Comparison of ENCODE assay signal across 8 mouse cellular contexts in genomic region chr11:100323578-100323977, GRCm38 (mm10). TPM values are rescaled to one million over a fixed set of nuclear protein-coding genes. Genes with fewer than 3 reads are reported as not detected.
A peak's percentile ranks its signal among the peaks of the same experiment; 100 is the strongest.
DNase-seq lines count a peak whose midpoint lies in the region; ATAC-seq and TF ChIP-seq lines count a peak whose summit lies in the region.
"Had no signal": no experiment of that assay in that cellular context is flagged by ENCODE, and none has a peak within 500 bp of the region (broad histone marks: within the 10 kb centered on the region; RNA-seq: fewer than 3 reads in every experiment).

No protein-coding gene starts in this region.

- no peak overlapping the region for H3K27ac ChIP-seq in left cerebral cortex, adult 2 months
- no peak overlapping the region for H3K27ac ChIP-seq in liver, embryonic 13.5 days

- WGBS in liver, embryonic 13.5 days (ENCODE audit: insufficient replicate concordance): 7% methylated on average over 3 of the region's 3 CpGs

- H3K36me3 ChIP-seq in G1E (replicated peaks): peaks cover 23% of the 10 kb centered on the region
- peaks cover 25% of the 10 kb centered on the region for H3K36me3 ChIP-seq in liver, embryonic 13.5 days

- no peaks in the 10 kb centered on the region for H3K9me3 ChIP-seq in G1E (replicated peaks)
- no peaks in the 10 kb centered on the region for H3K9me3 ChIP-seq in liver, embryonic 13.5 days (replicated peaks)
- H3K9me3 ChIP-seq: megakaryocyte, embryonic 14.5 days had no signal

- H3K4me1 ChIP-seq in G1E (ENCODE audit: insufficient read depth, low read depth, low read length): peaks cover 20% of the 10 kb centered on the region
- H3K4me1 ChIP-seq in liver, embryonic 13.5 days (replicated peaks): peaks cover 20% of the 10 kb centered on the region

- intact Hi-C loops in left cerebral cortex, adult 2 months (cut with DNase I): loop anchor here (2.0 kb wide), 1 partner anchor 29 kb away; no protein-coding TSS in a partner anchor

- ATAC-seq in G1E (ENCODE audit: extremely low read depth, insufficient number of reproducible peaks, low FRiP score, poor library complexity, severe bottlenecking): no peak
- ATAC-seq in liver, embryonic 13.5 days (ENCODE audit: low read depth): no peak

- peak; percentile 47 to 54 for DNase-seq in left cerebral cortex, adult 2 months (ENCODE audit: extremely low spot score in 1 of 2, low spot score in 2 of 2)
- DNase-seq in left cerebral cortex, adult 11 months (ENCODE audit: low spot score): no peak
- DNase-seq in G1E (ENCODE audit: low spot score): peak; percentile 26
- DNase-seq in adrenal gland, postnatal 36 days: peak; percentile 58 to 71
- DNase-seq in fibroblast of lung, adult 2 months (ENCODE audit: low read depth): peak; percentile 41
- peak; percentile 52 for DNase-seq in liver, embryonic 13.5 days
- peak; percentile 31 for DNase-seq in spleen, adult 12 weeks (ENCODE audit: low spot score)

- H3K4me2 ChIP-seq in liver, embryonic 13.5 days: no peak overlapping the region

- H3K9ac ChIP-seq in liver, embryonic 13.5 days: no peak overlapping the region

- no peak overlapping the region for H3K4me3 ChIP-seq in left cerebral cortex, adult 2 months
- no peak overlapping the region for H3K4me3 ChIP-seq in G1E (ENCODE audit: low read depth, low read length)
- H3K4me3 ChIP-seq in liver, embryonic 13.5 days (replicated peaks): no peak overlapping the region
- H3K4me3 ChIP-seq: megakaryocyte, embryonic 14.5 days had no signal

- peaks cover 8% of the 10 kb centered on the region; the same call in 1 of the 2 replicates for H3K27me3 ChIP-seq in G1E (ENCODE audit: insufficient read depth, low read length)
- H3K27me3 ChIP-seq in liver, embryonic 13.5 days: no peaks in the 10 kb centered on the region
- H3K27me3 ChIP-seq: megakaryocyte, embryonic 14.5 days had no signal

- TF ChIP-seq CTCF in left cerebral cortex, adult 2 months (IDR thresholded peaks at IDR 0.05): peak; percentile 81
- peak; percentile 63 for TF ChIP-seq CTCF in G1E (IDR thresholded peaks at IDR 0.05; ENCODE audit: low read depth, low read length)

RNA-seq across cellular contexts. Expression of gene Eif1, which starts 3.9 kb away (rescaled TPM):
- total RNA-seq in left cerebral cortex, adult 2 months (2021): 100 to 1,000 TPM; 746 to 811 TPM
- total RNA-seq in G1E (2014; fragmentation: Nextera tagmentation) (916 and 1,324 TPM in 2 replicates), G1E (2017) (235 and 344 TPM in 2 replicates)
- polyA plus RNA-seq in G1E (2012): 514 and 548 TPM in 2 replicates
- total RNA-seq in adrenal gland, postnatal 36 days (2021): 1,000 to 10,000 TPM; 1,327 to 1,427 TPM
- 1,883 and 1,943 TPM in 2 replicates for polyA plus RNA-seq in liver, embryonic 13.5 days (2015; fragmentation: Nextera tagmentation; extraction: Ambion mirVana)

RNA-seq across cellular contexts. Expression of gene Gast, which starts 10.6 kb away (rescaled TPM):
- not detected for total RNA-seq in left cerebral cortex, adult 2 months (2021)
- total RNA-seq in G1E (2014; fragmentation: Nextera tagmentation) (not detected in 2 replicates), G1E (2017) (not detected in 2 replicates)
- polyA plus RNA-seq in G1E (2012): not detected in 2 replicates
- total RNA-seq in adrenal gland, postnatal 36 days (2021): not detected
- not detected in 2 replicates for polyA plus RNA-seq in liver, embryonic 13.5 days (2015; fragmentation: Nextera tagmentation; extraction: Ambion mirVana)

RNA-seq across cellular contexts. Expression of gene Hap1, which starts 32.4 kb away (rescaled TPM):
- 100 to 1,000 TPM; 150 to 194 TPM for total RNA-seq in left cerebral cortex, adult 2 months (2021)
- not detected in 2 replicates for total RNA-seq in G1E (2014; fragmentation: Nextera tagmentation)
- total RNA-seq in G1E (2017): 0.05 TPM in 1 of 2 replicates, not detected in the other
- not detected in 2 replicates for polyA plus RNA-seq in G1E (2012)
- 10 to 100 TPM; 36.0 to 43.8 TPM for total RNA-seq in adrenal gland, postnatal 36 days (2021)
- 0.37 and 0.50 TPM in 2 replicates for polyA plus RNA-seq in liver, embryonic 13.5 days (2015; fragmentation: Nextera tagmentation; extraction: Ambion mirVana)

RNA-seq across cellular contexts. Expression of gene Krt42, which starts 53.9 kb away (rescaled TPM):
- not detected for total RNA-seq in left cerebral cortex, adult 2 months (2021)
- total RNA-seq in G1E (2014; fragmentation: Nextera tagmentation) (not detected in 2 replicates), G1E (2017) (0.11 TPM in 1 of 2 replicates, not detected in the other)
- not detected in 2 replicates for polyA plus RNA-seq in G1E (2012)
- total RNA-seq in adrenal gland, postnatal 36 days (2021): not detected
- not detected in 2 replicates for polyA plus RNA-seq in liver, embryonic 13.5 days (2015; fragmentation: Nextera tagmentation; extraction: Ambion mirVana)

Comparison
In these comparisons a context has a peak if more than half of its experiments do, and no peak if none do; other contexts are left out.
1. RNA of gene Hap1, which starts 32.4 kb away (total RNA-seq): 150 to 194 TPM in left cerebral cortex, adult 2 months and 36.0 to 43.8 TPM in adrenal gland, postnatal 36 days; 0.05 TPM in G1E; every median in the first group is over 10 times any median in the second.